Mouse (Mus musculus): Measurements from ENCODE around the gene Nap1l3. TPM values are rescaled to one million over a fixed set of nuclear protein-coding genes. Genes with fewer than 3 reads are reported as not detected.

Gene Nap1l3
- 1 to 10 TPM; 2.5 to 3.5 TPM for total RNA-seq (2021)
- long read RNA-seq, experiment 1, transcript Nap1l3-201 (1 exons, 2,837 nt), result major isoform, 7 of 7 reads
- long read RNA-seq, experiment 1, partial matches to known transcripts, result 0 of 7 reads
- long read RNA-seq, experiment 1, other reads (novel, unspliced or antisense), result 0 of 7 reads
- long read RNA-seq, experiment 2, partial matches to known transcripts, result 0 of 3 reads
- long read RNA-seq, experiment 2, other reads (novel, unspliced or antisense), result 0 of 3 reads

GRCm38 (mm10) chrX:122396781-122397581 lies at the start of gene Nap1l3:
Gene Nap1l3, minus strand, starts transcription at chrX:122397401.
- peak; percentile 70 for DNase-seq

DNA sequence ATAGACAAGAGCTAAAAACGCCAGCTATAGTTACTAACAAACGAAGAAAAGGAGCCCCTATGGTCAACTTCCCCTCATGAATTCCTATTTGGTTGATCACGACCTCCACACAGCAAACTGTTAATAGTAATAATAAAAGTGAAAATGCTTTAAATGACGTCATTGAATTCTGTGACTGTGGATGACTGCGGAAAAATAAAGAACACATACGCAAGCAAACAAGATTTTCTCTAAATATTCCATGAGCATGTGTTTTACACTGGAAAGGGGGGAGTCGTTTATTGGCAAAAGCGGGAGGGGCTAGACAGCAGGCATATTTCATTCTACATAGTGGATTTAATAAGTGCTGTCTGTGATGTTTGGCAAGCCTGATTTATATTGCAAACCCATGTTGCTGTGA lies 451 bp upstream of the Nap1l3 start:
- DNase-seq, result no peak
